Mouse (Mus musculus) common myeloid progenitor, adult 5-6 weeks (primary cell): ENCODE data around the gene Polr2g. TPM values are rescaled to one million over a fixed set of nuclear protein-coding genes. Genes with fewer than 3 reads are reported as not detected.
"Not testable (repeated sequence)": the region's sequence is repeated elsewhere in the genome, so short reads cannot be mapped to it uniquely, and the experiment has no call there.

ENCODE experiments used
- ATAC-seq: replicated peaks from 2 replicates; pipeline ENCODE4 v1.8.0; 2016; ENCODE audit warnings: low read depth, mild to moderate bottlenecking, moderate TSS enrichment, inconsistent platforms; ENCODE audit not compliant: poor library complexity, severe bottlenecking
- total RNA-seq: library from RNA; stranded (forward); fragments of 200-1000, 187-1606 nt; gene quantifications from 2 replicates; pipeline ENCODE4 v1.2.3, GENCODE M21; 2017

Gene Polr2g
- total RNA-seq = 52.9 and 62.4 TPM in 2 replicates

DNA sequence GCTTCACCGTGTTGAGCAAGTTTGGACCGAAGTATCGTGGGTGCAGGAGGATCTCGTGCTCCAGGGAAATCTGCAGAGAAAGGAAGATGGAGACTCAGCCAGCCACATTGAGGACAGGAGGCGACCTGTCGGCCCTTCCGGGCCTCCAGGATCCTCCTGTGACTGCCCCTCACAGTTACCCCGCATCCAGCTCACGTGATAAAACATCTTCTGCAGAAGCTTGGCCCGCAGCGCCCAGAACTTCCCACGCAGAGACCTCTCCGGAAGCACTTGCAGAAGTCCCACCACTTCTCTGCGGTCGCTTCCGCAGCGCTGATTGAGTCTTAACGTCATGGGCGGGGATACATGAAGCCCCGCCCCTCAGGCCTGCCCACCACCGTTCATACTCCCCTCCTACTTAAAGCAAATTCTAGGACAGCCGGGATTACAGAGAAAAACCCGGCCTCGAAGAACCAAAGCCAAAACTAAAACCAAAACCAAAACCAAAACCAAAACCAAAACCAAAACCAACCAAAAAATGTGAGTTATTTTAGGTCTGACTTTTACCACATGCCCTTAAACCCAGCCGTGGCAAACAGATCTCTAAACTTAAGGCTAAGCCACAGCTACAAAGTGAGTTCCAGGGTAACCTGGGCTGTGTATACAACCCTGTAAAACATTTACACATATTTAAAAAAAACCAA, at the start of gene Polr2g:
Gene Polr2g (minus strand): TSS at position 314 of the 683 bp plus-strand sequence.
- peak; percentile 70 for ATAC-seq

DNA sequence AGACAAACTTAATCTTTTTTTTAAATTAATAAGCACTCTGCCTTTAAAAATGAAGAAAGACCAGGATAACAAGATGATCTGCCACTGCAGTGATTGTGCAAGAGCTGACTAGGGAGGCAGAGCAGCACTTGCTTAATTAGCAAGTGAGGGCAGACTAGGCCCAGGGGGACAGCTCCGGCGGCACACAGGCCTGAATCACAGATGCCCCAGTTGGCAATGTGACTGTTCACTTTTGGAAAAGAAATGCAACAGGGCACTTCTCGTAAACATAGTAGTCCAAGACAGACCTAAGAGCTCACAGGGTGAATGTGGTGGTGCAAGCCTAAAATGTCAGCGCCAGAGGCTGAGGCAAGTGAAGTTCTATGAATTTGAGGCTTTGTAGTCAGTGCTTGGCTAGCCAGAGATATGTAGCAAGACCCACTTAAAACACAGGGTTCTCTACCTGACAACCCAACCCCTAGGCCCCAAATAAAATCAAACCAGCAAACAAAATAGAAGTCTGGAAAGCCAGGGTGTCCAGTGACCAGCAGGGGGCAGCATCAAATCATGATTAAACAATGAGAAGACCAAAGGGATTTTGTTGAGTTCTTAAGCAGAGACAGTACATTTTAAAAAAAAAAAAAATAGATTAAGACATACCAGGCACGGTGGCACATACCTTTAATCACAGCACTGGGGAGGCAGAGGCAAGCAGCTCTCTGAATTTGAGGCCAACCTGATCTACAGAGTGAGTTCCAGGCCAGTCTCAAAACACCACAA, 46.2 kb upstream of the Polr2g start:
- ATAC-seq = peak; percentile 45; the same call in 1 of the 2 replicates

DNA sequence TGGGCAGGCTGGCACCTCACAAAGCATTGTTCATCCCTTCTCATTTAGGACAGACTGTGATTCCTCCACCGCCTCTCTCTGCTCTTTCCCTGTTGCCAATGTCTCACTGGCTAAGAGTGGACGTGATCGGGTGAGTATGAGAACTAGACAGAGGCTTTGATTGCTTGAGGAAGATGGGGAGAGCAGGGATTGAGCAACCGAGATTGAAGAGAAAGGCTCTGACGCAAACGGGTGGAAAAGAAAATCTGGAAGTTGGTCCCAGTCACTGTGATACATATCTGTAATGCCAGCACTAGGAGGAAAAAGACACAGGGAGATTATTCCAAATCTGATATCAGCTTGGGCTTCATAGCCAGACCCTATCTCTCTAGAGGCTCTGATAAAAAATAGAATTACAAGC, 44.6 kb upstream of the Polr2g start:
- no peak for ATAC-seq

DNA sequence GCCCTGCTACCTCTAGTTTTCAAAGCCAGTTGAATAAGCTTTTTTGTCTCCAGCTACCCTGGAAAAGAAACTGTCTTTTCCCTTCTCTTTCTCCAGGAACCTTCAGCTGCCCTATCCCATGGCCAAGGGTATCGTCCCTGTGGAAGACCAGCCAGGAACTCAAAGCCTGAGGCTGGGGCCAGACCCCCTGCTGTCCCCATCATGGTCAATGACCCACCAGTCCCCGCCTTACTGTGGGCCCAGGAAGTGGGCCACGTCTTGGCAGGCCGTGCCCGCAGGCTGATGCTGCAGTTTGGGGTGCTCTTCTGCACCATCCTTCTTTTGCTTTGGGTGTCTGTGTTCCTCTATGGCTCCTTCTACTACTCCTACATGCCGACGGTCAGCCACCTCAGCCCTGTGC, 42.6 kb upstream of the Polr2g start:
- no peak for ATAC-seq

DNA sequence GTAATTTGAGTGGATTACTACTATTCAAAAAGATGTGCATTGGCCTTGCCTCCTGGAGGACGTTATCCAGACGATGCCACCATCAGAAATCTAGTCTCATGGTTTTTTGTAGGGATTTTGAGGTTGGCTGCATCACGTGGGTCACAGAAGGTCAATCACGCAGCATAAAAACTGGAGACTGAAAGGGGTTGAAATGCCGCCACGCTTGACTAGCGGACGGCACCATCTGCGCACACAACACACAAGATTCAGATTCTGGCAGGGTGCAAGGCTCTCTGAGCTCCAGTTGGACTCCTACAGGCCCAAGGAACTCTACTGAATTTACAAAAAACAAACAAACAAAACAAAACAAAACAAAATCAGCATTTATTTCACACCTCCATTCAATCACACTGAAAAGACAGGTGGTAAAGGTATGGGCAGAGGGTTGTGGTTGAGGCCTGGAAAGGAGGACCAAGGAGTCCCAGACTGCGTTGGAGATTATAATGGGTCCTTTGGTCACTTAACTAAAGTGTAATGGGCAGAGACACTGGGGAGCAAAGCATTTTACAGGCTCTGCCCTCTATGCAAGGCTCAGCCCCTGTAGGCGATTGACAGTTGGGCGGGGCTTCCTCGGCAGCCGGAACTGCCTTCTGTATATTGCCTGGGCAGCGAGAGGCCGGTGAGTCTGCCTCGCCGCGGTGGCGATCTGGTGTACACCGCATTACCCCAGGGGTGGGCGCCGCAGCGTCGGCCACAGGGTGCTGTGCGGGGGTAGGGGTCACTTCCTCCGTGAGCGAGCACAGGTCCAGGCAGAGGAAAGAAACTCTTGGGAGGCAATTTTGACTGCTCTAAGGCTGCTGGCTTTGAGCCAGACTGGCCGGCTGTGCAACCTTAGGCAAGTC, 41.8 kb upstream of the Polr2g start:
- peak; percentile 66 for ATAC-seq

DNA sequence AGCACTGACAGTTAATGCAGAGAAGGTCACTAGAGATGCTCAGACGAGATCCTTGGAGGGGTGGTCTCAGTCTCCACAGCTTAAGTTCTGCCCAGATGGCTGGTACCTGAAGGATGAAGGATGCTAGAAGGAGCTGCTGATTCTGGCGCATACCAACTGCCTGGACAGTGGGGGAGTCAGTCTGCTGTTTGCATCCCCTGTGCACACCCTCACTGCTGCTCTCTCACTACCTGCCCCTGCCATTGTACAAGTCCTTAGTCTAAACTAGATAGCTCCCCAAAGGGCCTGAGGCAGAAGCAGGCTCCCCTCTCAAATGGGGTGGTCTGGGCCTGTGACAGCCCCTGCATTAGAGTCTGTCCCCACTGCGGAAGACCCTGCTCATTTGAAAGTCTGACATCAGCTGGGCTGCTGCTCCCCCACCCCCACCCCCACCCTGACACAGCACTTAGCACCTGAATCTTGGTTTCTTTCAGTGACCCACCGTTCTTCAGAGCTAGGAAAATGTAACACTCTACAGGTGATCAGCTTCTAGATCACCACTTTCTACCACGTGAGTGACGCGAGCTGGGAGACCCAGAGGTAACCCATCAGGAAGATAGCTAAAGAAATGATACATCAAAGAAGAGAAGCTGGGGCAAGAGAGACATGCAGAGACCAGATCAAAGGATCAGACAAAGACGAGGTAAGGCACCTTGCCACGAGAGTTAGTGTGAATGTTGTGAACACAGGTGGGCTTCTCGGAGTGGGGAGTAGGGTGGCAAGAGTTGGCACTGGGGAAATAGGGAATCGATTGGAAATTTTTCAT, 40.9 kb upstream of the Polr2g start, which contains the start of gene Gng3:
Gene Gng3 (minus strand): TSS at position 92 of the 805 bp plus-strand sequence.
- ATAC-seq = no peak

DNA sequence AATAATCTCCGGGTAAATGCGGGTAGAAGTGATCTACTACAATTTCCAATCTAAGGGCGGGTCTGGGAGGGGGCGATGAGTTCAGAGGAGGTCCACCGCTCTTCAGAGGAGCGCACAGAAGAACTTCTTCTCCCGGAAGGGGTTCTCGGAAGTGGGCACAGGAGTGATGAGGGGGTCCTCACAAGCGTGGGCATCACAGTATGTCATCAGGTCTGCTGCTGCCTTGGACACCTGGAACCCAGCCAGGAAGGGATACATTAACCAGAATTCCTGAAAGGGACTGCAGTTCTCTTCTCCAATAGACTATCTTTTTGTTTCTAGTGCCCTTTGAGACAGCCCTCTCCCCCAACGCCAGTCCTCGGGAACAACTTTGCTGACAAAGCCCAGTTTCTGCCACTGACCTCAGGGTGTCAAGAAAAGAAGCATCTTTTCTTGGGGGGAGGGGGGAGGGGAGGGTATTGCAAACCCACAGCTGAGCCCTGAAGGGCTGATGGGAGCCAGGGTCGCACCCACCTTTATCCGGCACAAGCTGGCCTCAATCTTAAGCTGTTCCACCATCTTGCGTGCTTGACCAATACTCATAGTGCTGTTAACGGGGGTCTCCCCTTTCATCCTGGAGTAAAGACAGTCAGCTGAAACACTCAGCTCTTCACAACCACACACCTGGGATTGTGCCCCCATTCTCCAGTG, 39.8 kb upstream of the Polr2g start:
- no peak for ATAC-seq

DNA sequence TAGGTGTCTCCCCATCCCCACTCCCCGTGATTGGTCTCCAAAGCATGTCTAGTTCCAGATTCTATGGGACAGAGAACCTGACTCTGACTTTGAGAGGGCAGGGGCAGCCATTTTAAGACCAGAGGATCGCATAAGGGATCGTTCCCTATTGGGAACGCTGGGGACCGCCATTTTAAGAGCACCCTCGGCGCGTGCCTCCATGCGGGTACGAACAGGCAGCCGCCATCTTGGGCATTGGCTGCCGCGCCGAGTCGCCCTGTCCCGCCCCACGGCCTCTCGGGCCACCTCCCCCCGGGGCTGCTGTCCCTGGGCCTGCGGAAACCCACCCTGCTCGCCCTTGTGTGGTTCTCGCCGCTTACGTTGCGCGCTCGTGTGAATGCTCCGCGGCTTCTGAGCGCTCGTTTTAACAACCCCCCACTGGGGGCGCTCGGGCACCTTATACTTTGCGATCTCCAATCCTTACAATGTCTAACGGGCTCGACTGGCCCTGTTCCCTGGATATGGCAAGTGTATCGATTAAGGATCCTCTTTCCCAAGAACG, 38.9 kb upstream of the Polr2g start, which contains the start of gene Bscl2:
Gene Bscl2 (plus strand): TSS at position 217 of the 541 bp plus-strand sequence.
- peak; percentile 78 for ATAC-seq

DNA sequence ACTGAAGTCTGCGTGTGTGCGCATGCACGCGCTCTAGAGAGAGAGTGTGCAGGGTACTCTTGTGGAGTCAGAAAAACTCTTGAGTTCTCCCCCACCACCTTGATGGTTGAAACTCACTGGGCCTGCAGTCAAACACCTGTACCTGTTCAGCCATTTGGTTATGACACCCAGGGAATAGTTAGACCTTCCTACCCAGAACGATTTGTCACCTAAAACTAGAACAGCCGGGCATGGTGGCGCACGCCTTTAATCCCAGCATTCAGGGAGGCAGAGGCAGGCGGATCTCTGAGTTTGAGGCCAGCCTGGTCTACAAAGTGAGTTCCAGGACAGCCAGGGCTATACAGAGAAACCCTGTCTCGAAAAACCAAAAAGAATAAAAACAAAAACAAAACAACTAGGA, 38.0 kb upstream of the Polr2g start:
- ATAC-seq = not testable (repeated sequence)

DNA sequence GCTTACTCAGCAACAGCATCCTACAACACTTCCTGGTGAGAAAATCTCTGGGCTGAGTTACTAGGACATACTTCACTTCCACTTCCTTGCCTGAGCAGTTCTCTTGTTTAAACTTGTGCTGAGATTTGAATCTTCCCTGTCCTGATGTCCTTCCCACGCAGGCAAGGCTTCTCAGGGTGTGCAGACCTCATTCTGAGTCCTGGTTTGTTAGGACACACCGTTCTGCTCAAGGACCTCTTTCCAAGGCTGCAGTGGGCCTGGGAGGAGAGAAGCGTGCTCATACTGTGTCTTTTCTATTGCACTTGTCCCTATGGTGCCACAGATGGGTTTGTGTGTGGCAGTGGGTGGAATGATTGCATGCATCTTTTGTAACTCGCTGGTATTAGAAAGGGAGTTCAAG, 34.6 kb upstream of the Polr2g start:
- ATAC-seq = no peak

DNA sequence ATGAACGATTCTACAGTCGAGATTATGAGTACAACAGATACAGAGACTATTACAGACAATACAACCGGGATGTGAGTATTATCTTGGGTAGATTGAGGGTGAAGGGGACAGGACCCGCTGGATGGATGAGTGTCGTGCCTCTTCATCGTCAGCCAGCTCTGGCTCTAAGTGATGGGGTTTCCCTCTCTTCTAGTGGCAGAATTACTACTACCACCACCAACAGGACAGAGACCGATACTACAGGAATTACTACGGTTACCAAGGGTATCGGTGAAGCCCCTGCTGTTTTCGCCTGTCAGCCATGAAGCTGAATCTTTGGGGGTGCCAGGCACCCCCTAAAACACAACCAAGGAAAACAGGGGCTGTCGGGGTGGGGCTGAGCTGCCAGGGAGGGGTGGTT, 32.9 kb upstream of the Polr2g start:
- no peak for ATAC-seq

DNA sequence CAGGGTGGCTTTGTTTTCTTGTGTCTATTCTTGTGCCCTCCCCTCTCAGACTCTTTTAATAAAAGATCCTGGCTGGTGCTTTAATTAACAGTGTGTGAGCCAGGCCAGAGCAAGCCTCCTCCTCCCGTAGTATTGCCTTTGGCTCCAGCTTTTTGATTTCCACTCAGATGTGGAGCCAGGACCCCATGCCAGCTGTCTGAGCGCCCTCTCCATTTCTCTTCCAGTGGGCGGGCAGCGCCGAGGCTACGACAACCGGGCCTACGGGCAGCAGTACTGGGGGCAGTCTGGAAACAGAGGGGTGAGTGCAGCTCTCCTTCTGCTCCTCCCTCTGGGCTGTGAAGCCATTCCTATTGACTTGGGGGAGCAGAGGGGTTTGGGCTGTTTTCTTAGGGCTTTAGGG, 32.3 kb upstream of the Polr2g start:
- no peak for ATAC-seq

DNA sequence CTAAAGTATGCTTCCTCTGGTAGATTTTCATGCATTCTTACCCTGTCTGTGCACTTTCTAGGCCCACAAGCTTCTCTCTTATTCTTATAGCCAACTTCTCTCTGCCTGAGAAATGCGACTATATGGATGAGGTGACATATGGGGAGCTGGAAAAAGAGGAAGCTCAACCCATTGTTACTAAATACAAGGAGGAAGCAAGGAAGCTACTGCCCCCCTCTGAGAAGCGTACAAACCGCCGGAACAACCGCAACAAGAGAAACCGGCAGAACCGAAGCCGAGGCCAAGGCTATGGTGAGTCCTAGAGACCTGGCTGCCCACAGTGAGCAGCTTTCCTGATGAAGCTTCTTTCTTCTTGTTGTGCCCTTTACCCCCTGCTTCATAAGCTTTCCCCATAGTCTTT, 31.3 kb upstream of the Polr2g start, which contains the start of gene AC129217.1:
Gene AC129217.1 (plus strand): TSS at position 114 of the 400 bp plus-strand sequence.
- ATAC-seq = peak; percentile 91

DNA sequence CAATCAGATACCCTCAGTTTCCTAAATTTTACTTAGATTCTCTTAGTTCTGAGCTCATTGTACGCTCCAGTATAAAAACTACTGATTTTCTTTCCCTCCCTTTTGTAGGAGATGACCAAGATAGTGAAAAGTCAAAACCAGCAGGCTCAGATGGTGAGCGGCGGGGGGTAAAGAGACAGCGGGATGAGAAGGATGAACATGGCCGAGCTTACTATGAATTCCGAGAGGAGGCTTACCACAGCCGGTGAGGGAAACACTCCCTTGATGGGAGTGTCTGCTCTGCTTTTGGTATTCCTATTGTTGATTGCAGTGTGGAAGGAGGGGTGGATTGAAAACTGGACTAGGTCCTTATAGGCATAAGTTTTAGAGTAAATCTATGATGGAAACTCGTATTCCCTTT, 24.3 kb upstream of the Polr2g start:
- no peak for ATAC-seq

DNA sequence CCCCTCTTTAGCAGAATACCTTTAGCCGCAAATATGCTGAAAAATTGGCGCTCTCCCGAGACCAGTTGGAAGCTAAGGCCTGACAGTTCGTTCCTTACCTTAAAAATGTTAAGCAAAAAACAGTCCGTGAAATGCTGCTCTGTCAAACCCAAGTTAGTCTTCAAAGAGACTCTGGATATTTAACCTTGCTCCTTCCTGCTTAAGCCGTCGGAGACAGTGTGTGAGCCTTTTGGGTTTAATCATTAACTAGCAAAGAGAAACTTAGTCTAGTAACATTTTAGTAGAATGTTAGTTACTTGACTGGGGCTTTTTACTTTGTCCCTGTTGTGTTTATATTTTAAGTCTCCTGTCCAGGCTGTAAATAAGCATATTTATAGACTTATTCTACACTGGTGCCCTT, 22.8 kb upstream of the Polr2g start:
- no peak for ATAC-seq

DNA sequence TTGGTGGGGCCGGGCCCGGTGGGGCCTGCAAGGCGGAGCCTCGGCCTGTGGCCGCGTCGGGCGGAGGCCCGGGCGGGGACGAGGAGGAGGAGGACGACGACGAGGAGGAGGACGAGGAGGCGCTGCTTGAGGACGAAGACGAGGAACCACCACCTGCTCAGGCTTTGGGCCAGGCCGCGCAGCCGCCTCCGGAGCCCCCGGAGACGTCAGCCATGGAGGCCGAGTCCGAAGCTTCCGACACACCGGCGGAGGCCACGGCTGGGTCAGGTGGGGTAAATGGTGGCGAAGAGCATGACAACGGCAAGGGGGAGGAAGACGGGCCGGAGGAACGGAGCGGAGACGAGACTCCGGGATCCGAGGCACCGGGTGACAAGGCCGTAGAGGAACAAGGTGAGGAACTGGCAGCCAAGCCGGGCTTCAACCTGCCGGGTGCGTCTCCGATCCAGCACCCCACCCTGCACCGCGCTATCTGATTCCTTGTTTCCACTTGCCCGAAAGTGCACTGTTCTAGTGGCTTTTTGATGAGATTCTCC, 22.1 kb upstream of the Polr2g start:
- ATAC-seq = no peak

DNA sequence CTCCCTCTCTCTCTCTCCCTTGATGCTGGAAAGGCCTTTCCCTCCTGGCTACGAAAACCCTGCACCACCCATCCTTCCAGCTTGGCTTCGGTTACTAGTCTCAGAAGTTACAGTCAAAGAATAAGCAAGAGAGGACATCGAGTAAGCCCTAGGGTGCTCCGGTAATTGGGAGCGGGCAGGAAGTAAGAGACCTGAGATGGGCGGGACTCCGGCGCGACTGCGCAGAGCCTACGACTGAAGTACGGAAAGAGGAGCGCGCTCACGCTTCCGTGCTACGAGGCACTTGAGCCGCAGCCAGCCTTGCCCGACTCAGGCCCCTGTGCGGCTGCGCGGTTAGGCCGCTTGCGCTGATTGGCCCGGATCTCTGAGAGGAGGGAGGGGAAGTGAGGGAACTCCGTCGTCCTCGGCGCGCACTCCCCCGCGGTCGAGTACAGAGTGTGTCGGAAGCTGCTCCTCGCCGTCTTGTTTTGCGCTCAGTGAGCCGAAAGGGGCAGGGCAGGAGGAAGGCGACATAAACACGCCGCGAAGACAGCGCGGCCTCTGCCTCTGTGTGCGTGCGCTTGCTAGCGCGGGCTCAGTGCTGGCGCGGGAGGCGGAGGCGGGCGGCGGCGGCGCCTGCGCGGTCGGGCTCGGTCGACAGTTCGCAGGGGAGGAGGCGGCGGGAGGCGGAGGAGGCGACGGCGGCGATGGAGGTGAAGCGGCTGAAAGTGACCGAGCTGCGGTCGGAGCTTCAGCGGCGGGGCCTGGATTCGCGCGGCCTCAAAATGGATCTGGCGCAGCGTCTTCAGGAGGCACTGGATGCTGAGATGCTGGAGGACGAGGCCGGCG, 21.4 kb upstream of the Polr2g start, which contains the start of gene Hnrnpul2:
Gene Hnrnpul2 (plus strand): TSS at position 415 of the 828 bp plus-strand sequence.
- peak; percentile 82 for ATAC-seq
